Mouse (Mus musculus): ENCODE data around the gene Creg2. TPM values are rescaled to one million over a fixed set of nuclear protein-coding genes. Genes with fewer than 3 reads are reported as not detected.
"Not testable (repeated sequence)": the region's sequence is repeated elsewhere in the genome, so short reads cannot be mapped to it uniquely, and the experiment has no call there.

Gene Creg2
- total RNA-seq, 2 experiments from 2014 or later = not detected

DNA sequence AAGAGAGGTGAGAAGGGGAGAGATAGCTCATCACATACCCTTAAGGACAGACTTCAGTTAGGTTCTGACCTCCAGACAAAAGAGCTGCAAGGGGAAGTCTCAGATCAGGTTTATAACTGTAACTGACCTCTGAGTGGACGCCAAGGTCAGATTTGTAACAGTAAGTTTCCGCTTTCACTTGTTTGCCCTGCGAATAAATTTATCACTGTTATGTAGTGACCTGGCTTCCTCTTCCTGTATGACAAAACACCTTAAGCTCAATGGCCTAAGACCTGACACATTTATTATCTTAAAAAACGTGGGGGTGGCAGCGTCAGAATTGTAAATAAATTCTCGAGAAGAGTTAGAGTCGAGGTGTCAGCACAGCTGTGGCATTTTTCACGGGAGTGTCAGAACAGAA is 42.7 kb downstream of the Creg2 start:
- ATAC-seq (ENCODE audit: poor library complexity, severe bottlenecking) = peak; percentile 85

DNA sequence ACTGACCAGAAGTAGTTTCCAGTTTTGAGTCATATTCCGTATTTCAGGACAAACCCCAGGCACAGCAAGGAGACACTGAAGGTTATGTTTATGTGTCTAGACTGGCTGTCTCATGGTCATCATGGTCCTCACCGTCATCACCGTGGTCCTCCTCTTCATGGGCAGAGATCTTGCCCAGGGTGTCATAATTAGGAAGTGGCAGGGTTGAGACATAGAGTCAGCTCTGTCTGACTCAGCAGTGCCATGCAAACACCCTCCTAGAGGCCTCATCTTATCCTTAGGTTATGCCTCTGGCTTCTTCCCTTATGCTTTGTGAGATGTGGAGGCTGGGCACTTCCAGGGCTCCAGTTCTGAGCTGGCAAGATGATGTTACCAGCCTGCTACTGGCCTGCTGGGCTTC is 48.8 kb downstream of the Creg2 start:
- peak; percentile 100 for ATAC-seq (ENCODE audit: poor library complexity, severe bottlenecking)

DNA sequence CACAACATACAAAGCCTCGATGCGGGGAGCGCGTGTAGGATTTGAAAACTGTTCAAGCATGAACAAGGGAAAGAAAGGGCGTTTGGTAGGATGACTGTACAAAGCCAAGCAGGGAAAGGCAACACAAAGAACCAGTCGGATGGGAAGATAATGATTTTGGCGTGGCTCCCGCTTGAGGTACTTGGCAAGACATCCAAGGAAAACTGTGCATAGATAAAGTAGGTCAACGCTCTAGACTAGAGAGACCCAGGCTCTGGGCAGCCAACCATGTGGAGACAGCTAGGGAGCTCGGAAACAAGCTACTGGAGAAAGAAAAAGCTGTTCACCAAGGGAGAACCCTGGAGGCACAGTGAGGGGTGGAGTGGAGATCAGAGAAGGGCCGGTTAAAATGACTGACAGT is 52.5 kb downstream of the Creg2 start:
- ATAC-seq (ENCODE audit: poor library complexity, severe bottlenecking) = no peak

- not testable (repeated sequence) for ATAC-seq (ENCODE audit: poor library complexity, severe bottlenecking)
Measured at GRCm38 (mm10) chr1:39597135-39597534, 54.1 kb downstream of the Creg2 start.

DNA sequence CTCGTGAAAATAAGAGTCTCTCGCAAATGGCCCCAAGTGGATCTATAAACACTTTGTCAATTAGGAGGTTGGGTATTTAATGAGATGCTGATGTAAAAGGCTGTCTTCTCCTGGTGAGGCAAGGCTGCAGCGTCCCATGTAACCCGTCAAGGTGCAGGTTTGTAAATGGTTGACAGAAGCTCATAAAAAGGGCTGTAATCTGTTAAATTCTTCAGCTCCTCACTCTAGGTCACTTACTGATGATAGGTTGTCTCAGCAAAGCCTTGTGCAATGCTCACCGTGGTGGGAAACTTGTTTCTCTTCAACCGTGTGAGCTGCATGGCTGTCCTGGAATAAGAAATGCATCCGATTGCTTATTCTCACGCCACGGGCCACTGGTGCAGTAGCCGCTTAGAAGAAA is 57.4 kb downstream of the Creg2 start:
- ATAC-seq (ENCODE audit: poor library complexity, severe bottlenecking) = no peak

- ATAC-seq (ENCODE audit: poor library complexity, severe bottlenecking) = no peak
Measured at GRCm38 (mm10) chr1:39592090-39592489, 59.2 kb downstream of the Creg2 start.

- not testable (repeated sequence) for ATAC-seq (ENCODE audit: poor library complexity, severe bottlenecking)
Measured at GRCm38 (mm10) chr1:39591557-39591956, 59.7 kb downstream of the Creg2 start.

DNA sequence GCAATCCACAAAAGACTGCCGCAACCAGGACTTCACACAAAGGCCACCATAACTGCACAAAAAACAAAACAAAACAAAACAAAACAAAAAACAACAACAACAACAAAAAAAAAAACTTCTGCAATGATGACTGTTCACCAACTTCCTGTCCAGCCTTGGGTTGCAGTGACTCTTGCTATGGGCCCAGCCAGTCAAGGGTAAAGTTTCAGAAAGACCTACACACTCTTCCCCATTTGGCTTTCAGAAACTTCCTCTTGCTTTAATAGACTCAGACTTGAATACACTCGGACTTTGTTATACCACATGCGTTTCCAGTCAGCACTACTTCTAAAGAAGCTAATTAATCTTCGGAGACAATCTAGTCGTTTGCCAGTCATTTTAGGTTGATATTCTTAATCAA is 61.1 kb downstream of the Creg2 start:
- ATAC-seq (ENCODE audit: poor library complexity, severe bottlenecking) = peak; percentile 96

GRCm38 (mm10) chr1:39585416-39585815 is 65.9 kb downstream of the Creg2 start:
- no peak for ATAC-seq (ENCODE audit: poor library complexity, severe bottlenecking)

- peak; percentile 58 for ATAC-seq (ENCODE audit: poor library complexity, severe bottlenecking)
Measured at GRCm38 (mm10) chr1:39583173-39583572, 68.1 kb downstream of the Creg2 start.

DNA sequence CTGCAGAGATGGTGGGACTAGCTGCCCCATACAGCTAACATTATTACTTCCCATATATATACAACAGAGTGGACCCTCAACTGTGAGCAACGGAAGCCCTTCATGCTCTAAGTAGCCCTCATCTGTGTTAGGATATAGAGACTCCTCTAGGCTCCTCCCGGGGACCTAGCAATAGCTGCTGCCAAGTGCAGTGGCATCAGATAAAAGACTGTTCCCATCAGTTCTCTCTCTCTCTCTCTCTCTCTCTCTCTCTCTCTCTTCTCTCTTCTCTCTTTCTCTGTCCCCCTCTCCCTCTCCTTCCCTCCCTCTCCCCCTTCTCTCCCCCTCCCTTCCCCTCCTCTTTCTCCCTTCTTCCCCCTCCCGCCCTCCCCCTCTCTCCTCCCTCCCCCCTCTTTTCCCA is 70.1 kb downstream of the Creg2 start:
- ATAC-seq (ENCODE audit: poor library complexity, severe bottlenecking) = no peak

DNA sequence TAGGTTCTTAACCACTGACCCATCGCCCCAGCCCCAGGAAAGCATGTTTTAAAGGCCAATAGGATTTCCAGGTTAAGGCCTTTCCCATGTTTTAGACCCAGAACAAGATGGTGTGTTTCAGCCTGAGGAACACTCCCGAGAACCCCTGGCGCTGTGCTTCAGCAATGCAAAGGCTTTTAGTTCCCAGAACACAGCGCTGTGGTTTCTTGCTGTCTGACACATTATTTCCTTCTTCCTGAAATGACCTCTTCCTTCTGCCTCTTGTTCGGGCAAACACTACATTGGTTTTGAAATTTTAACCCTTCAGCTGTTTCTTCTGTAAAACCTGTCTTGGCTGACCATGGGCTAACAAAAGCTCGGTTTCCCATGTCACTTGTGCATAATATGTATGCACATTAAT is 72.1 kb downstream of the Creg2 start:
- ATAC-seq (ENCODE audit: poor library complexity, severe bottlenecking) = peak; percentile 43

GRCm38 (mm10) chr1:39578446-39578845 is 72.8 kb downstream of the Creg2 start:
- peak; percentile 29 for ATAC-seq (ENCODE audit: poor library complexity, severe bottlenecking)

- ATAC-seq (ENCODE audit: poor library complexity, severe bottlenecking) = peak; percentile 80
Measured at GRCm38 (mm10) chr1:39577253-39577705, 74.0 kb downstream of the Creg2 start, which contains the start of gene Rnf149. TSS of gene Rnf149 (minus strand) at chr1:39577405.

GRCm38 (mm10) chr1:39576431-39577243 is 74.6 kb downstream of the Creg2 start:
- ATAC-seq (ENCODE audit: poor library complexity, severe bottlenecking) = peak; percentile 28

GRCm38 (mm10) chr1:39575778-39576375 is 75.4 kb downstream of the Creg2 start:
- ATAC-seq (ENCODE audit: poor library complexity, severe bottlenecking) = no peak

GRCm38 (mm10) chr1:39573890-39574289 is 77.4 kb downstream of the Creg2 start:
- ATAC-seq (ENCODE audit: poor library complexity, severe bottlenecking) = no peak

- ATAC-seq (ENCODE audit: poor library complexity, severe bottlenecking) = no peak
Measured at GRCm38 (mm10) chr1:39571653-39572052, 79.6 kb downstream of the Creg2 start.
